Mouse (Mus musculus) limb, embryonic 14.5 days (tissue): Measurements from ENCODE around the gene Kcnk7. TPM values are rescaled to one million over a fixed set of nuclear protein-coding genes. Genes with fewer than 3 reads are reported as not detected.

Source experiments
- ATAC-seq: fragments of 200-750 bp; cut with Nextera tagmentation; 2 replicates; pipeline ENCODE4 v1.8.0; 2017; ENCODE audit warnings: low read depth, moderate number of reproducible peaks, moderate TSS enrichment; ENCODE audit not compliant: low FRiP score
- DNase-seq: peaks from one replicate; pipeline ENCODE4 v3.0.0-alpha.2; 2015; ENCODE audit warnings: low spot score
- H3K27ac ChIP-seq: fragments of 300-500 bp; sonication (generic); replicated peaks from 2 replicates; pipeline ENCODE4 v1.5.1; 2014; ENCODE audit warnings: low read depth, mild to moderate bottlenecking, low read length, moderate library complexity, mixed read lengths
- H3K27me3 ChIP-seq: fragments of 300-500 bp; sonication (generic); 2 replicates; pipeline ENCODE4 v1.6.1; 2014; ENCODE audit warnings: low read length, mixed read lengths; ENCODE audit not compliant: control insufficient read depth, insufficient read depth
- H3K36me3 ChIP-seq: fragments of 300-500 bp; sonication (generic); 2 replicates; pipeline ENCODE4 v1.6.1; 2014; ENCODE audit warnings: mild to moderate bottlenecking, low read length, moderate library complexity, mixed read lengths; ENCODE audit not compliant: control insufficient read depth, insufficient read depth
- H3K4me1 ChIP-seq: fragments of 300-500 bp; sonication (generic); 2 replicates; pipeline ENCODE4 v1.6.1; 2014; ENCODE audit warnings: antibody characterized with exemption, low read length, mixed read lengths; ENCODE audit not compliant: control insufficient read depth, insufficient read depth
- H3K4me2 ChIP-seq: fragments of 300-500 bp; sonication (generic); replicated peaks from 2 replicates; pipeline ENCODE4 v1.6.1; 2014; ENCODE audit warnings: low read depth, mild to moderate bottlenecking, low read length, moderate library complexity; ENCODE audit not compliant: severe bottlenecking
- H3K4me3 ChIP-seq: fragments of 300-500 bp; sonication (generic); replicated peaks from 2 replicates; pipeline ENCODE4 v1.5.1; 2014; ENCODE audit warnings: low read length
- H3K9ac ChIP-seq: fragments of 300-500 bp; sonication (generic); 2 replicates; pipeline ENCODE4 v1.6.1; 2014; ENCODE audit warnings: mild to moderate bottlenecking, low read depth, low read length, moderate library complexity; ENCODE audit not compliant: severe bottlenecking
- H3K9me3 ChIP-seq: fragments of 300-500 bp; sonication (generic); 2 replicates; pipeline ENCODE4 v1.6.1; 2016; ENCODE audit warnings: low read length; ENCODE audit not compliant: control insufficient read depth
- POLR2A ChIP-seq: fragments of 200-500 bp; IDR thresholded peaks from 2 replicates; pipeline ENCODE4 v1.8.0; 2012; ENCODE audit warnings: inconsistent platforms, mild to moderate bottlenecking, moderate library complexity, borderline replicate concordance; ENCODE audit not compliant: insufficient read depth, insufficient read length; ENCODE audit errors: extremely low read depth
- WGBS: fragments of 180-500 bp; shearing (Covaris S2); extraction: QIAGEN DNeasy Blood & Tissue Kit; methylation state at CpG from one replicate; pipeline ENCODE4 v1.1.7; 2014; 5-methylcytosine and 5-hydroxymethylcytosine counted together
- polyA plus RNA-seq, 2 experiments: library from polyadenylated mRNA; depleted of rRNA in 1 of 2; stranded (reverse) in 1 of 2; unstranded in 1 of 2; fragments of >200 nt; fragmentation: Nextera tagmentation in 1 of 2; extraction: Ambion mirVana in 1 of 2; gene quantifications; 2 replicates each; pipeline versions ENCODE4 v1.2.1 to v1.2.3; 2012 to 2014

Kcnk7 gene
- polyA plus RNA-seq, 2 experiments: 0.41 to 0.81 TPM

DNA sequence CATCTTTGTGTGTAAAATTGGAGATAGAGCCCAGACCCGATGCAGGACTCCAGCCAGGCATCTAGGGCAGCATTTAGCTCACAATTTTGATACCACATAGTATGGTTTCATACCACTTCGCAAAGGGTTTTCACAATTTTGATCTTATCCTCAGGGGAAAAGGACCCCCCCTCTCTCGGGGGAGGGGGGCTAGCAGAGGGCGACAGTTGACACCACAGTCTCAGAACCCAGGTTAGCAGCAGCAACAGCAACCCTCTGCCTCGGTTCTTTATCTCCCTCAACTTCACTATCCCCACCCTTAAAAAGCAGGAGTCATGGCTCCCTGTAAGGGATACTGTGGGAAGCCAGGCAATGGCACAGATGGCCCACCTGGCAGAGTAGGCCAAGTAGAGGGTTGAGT, 9.1 kb downstream of the Kcnk7 start:
- Histone ChIP-seq H3K4me3 (no peak overlapping the region), H3K9me3 (no peaks in the 10 kb centered on the region), H3K36me3 (peaks cover 67% of the 10 kb centered on the region), H3K27ac (0 out of 2 replicates have a peak overlapping the region, but pooled peaks have one; percentile 19), H3K4me2 (no peak overlapping the region; the same call in 1 of the 2 replicates), H3K9ac (no peak overlapping the region), H3K4me1 (peaks cover 18% of the 10 kb centered on the region), H3K27me3 (no peaks in the 10 kb centered on the region)
- WGBS: 71% methylated on average over 5 of the region's 5 CpGs
- ATAC-seq (peak; percentile 31), DNase-seq (no peak)
- TF ChIP-seq POLR2A: no peak

DNA sequence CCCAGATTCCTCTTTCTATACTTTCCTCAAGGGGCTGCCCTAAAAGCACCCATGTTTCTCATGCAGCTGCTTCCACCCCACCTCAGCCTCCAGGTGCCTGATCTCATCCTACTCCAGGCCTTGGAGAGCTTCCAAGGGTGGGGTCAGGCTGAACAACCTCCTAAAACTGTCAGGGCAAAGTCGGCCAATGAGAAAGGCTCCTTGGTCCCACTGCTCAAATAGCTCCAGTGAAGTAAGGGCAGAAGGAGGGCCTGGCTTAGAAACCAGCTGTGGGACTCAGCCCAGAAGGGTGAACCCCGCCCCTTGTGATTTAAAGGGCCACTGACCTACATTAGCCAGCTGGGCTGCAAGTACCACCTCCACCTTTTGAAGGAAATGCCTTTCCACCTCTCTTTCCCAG, 9.6 kb downstream of the Kcnk7 start:
- no peak overlapping the region for H3K27ac ChIP-seq
- H3K27me3 ChIP-seq: no peaks in the 10 kb centered on the region
- no peak for TF ChIP-seq POLR2A
- peaks cover 67% of the 10 kb centered on the region for H3K36me3 ChIP-seq
- H3K9me3 ChIP-seq: no peaks in the 10 kb centered on the region
- WGBS: 8% methylated on average over 2 of the region's 2 CpGs
- DNase-seq: peak; percentile 69
- peaks cover 18% of the 10 kb centered on the region for H3K4me1 ChIP-seq
- ATAC-seq: peak; percentile 67
- no peak overlapping the region; the same call in 1 of the 2 replicates for H3K4me2 ChIP-seq
- no peak overlapping the region for H3K9ac ChIP-seq
- H3K4me3 ChIP-seq: no peak overlapping the region

DNA sequence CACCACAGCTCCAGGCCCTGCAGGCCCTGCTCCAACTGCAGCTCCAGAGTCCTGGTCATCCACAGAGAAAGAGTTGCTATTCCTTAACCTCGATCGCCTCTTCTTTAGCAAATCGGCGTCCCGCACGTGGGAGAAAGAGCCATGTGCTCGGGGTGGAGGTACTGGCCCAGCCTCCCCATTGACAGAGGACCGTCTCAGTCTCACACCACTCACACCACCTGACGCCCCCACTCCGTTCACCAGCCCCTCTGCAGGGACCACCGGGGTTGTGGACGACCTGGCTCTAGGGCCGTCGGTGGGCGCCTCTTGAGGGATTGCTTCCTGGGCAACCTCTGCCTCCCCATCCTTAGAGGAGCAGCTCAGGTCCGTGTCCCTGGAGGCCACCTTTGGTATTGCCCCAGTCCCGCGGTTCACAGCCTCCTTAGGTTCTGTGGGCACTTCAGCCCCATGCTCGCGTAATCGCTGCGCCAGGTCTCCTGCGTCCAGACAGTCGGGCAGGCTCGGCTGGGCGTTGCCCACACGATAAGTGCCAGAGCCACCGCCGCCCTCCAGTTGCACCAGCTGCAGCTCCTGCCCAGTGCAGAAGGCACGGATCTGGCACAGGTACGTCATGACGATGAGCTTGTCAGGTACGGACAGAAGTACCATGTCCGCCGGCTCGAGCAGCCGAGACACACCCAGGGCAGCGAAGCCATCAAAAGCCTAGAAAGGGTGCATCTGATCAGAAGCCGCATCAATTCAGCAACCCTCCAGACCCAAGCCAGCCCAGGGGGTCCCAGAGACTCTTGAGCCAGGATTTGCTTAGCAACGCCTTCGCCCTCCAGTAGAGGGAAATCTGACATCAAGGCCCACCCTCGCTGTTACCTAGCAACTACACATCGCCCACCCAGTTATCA, 11.9 kb downstream of the Kcnk7 start:
- DNase-seq (no peak), ATAC-seq (no peak)
- H3K4me2 ChIP-seq: no peak overlapping the region; the same call in 1 of the 2 replicates
- no peak for TF ChIP-seq POLR2A
- H3K4me1 ChIP-seq: peaks cover 18% of the 10 kb centered on the region
- no peaks in the 10 kb centered on the region for H3K9me3 ChIP-seq
- H3K36me3 ChIP-seq: peaks cover 71% of the 10 kb centered on the region
- no peak overlapping the region for H3K27ac ChIP-seq
- H3K27me3 ChIP-seq: no peaks in the 10 kb centered on the region
- H3K4me3 ChIP-seq: no peak overlapping the region
- 26% methylated on average over 43 of the region's 43 CpGs for WGBS
- no peak overlapping the region for H3K9ac ChIP-seq

DNA sequence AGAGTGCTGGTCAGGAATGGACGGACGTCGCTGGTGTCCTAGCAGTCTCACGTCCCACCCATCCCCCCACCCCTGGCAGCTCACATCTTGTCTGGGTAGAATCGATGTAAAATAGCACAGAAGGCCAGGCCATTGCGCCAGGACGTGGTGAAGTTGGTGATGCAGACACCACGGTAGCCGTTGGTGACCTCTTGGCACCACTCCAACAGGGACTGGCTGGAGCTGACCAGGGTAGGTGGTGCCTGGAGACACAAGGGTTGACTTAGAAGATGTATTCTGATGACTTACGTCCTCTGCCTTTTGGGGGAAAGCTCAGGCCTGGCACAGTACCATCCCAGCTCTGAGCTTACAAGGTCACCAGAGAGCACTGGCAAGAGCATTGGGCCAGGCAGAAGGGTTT, 12.8 kb downstream of the Kcnk7 start:
- ATAC-seq: no peak
- no peak overlapping the region for H3K4me3 ChIP-seq
- DNase-seq: no peak
- H3K27ac ChIP-seq: no peak overlapping the region
- H3K4me2 ChIP-seq: no peak overlapping the region
- H3K9me3 ChIP-seq: no peaks in the 10 kb centered on the region
- H3K27me3 ChIP-seq: no peaks in the 10 kb centered on the region
- WGBS: 59% methylated on average over 10 of the region's 10 CpGs
- TF ChIP-seq POLR2A: no peak
- no peak overlapping the region for H3K9ac ChIP-seq
- peaks cover 73% of the 10 kb centered on the region for H3K36me3 ChIP-seq
- peaks cover 18% of the 10 kb centered on the region for H3K4me1 ChIP-seq

DNA sequence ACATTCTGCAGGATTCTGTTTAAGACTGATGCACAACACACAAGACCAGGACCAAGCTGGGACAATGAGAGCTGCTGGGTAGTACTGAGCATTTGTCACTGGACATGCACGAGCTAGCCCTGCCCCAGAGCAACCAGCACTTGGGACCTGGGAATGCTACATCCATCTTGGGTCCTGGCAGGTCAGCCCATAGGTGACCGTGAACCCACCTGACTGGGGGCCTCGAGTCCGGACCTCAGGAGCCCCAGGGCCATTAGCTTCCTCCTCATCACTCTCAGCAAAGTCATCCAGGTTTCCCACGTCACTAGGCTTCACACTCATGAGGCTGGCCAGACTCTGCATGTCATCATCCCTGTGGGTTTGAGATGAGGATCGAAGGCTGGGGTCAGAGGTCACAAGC, 17.1 kb downstream of the Kcnk7 start:
- Histone ChIP-seq H3K27me3 (no peaks in the 10 kb centered on the region), H3K4me2 (no peak overlapping the region), H3K4me1 (peaks cover 13% of the 10 kb centered on the region), H3K9ac (no peak overlapping the region), H3K4me3 (no peak overlapping the region), H3K9me3 (no peaks in the 10 kb centered on the region), H3K36me3 (peaks cover 64% of the 10 kb centered on the region), H3K27ac (no peak overlapping the region)
- WGBS: 87% methylated on average over 6 of the region's 6 CpGs
- ATAC-seq (no peak), DNase-seq (no peak)
- TF ChIP-seq POLR2A: no peak
